Mouse (Mus musculus) 416B (cell line): ENCODE measurements around the gene Hmbs.
"Not testable (repeated sequence)": the region's sequence is repeated elsewhere in the genome, so short reads cannot be mapped to it uniquely, and the experiment has no call there.

ENCODE experiments used
- DNase-seq: peaks from one replicate; pipeline ENCODE4 v3.0.0; 2011; ENCODE audit warnings: low read depth

Gene Hmbs

DNA sequence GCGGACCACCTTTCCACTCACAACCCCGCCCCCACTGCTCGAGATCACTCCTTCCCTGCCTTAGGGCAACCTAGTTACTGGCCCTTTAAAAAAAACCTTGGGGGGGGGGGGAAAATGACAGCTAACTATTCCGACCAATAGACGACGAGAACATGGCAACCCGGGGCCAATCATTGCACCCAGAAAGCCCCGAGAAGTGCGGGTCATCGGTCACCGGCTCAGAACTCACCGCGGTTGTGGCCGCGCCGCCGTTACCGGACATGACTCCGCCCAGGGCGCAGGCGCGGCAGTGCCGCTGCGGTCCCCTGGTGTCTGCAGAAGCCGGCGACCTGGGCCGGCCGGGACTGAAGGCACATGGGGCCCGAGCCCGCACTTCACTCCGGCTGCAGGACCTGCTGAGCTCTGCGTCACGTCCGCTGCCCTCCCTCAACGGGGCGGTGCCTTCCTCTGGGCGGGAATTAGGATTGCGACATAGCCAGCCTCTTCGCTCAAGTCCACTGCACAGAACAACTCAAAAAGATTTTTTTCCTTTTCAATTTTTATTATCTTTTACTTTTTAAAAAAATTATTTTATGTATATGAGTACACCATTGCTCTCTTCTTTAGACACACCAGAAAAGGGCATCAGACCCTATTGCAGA is at the start of gene Hmbs:
TSS of gene Hmbs (minus strand) at position 448 of the 641 bp plus-strand sequence.
- DNase-seq = peak; percentile 96

DNA sequence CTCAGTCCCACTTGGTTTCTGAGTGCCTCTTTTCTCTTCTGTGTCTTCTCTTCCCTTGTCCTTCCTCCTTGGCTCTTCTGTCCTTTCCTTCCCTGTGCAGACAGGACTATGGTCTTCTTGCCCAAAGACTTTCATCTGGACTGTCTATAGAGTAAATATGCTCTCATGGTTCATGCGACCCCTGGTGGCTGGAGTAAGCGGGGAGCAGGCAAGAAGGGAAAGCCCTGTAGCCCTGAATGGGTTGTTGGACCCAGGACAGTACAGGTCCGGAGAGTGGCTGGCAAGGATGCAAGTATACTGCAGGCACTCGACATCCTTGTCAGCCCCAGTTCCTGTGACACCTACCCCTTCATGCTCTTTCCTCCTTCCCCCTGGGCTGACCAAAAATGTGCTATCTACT is 47.4 kb upstream of the Hmbs start:
- peak; percentile 68 for DNase-seq

DNA sequence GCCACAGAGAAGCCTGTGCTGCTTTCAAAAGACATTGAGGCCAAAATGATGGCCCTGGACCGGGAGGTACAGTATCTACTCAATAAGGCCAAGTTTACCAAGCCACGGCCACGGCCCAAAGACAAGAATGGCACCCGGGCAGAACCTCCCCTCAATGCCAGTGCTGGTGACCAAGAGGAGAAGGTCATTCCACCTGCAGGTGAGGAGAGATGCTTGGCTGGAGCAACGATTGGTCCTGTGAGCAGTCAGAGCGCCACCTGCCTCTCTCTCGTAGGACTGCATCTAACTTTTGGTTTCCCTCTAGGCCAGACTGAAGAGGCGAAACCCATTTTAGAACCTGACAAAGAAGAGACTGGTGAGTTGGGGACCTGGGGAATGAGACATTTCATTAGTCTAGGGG is 45.2 kb upstream of the Hmbs start:
- peak; percentile 60 for DNase-seq

GRCm38 (mm10) chr9:44387221-44387620 is 43.2 kb upstream of the Hmbs start:
- DNase-seq = no peak

DNA sequence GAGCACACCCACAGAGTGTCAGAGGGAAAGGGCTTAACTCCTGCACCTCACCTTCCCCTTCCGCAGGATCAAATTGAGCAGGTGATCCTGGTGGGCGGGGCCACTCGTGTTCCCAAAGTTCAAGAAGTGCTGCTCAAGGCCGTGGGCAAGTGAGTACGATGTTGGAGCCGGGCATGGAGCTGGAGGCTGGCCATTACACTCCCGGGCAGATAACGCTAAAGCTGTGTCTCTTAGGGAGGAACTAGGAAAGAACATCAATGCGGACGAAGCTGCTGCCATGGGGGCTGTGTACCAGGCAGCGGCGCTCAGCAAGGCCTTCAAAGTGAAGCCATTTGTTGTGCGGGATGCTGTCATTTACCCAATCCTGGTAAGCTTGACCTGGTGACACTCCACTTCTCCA is 40.6 kb upstream of the Hmbs start:
- no peak for DNase-seq

- DNase-seq = no peak
Observed at GRCm38 (mm10) chr9:44379862-44380261, 35.8 kb upstream of the Hmbs start.

GRCm38 (mm10) chr9:44379054-44379834 is 35.2 kb upstream of the Hmbs start, which contains the start of gene Hyou1:
Hyou1 (plus strand) TSS chr9:44379490.
- DNase-seq = peak; percentile 98

DNA sequence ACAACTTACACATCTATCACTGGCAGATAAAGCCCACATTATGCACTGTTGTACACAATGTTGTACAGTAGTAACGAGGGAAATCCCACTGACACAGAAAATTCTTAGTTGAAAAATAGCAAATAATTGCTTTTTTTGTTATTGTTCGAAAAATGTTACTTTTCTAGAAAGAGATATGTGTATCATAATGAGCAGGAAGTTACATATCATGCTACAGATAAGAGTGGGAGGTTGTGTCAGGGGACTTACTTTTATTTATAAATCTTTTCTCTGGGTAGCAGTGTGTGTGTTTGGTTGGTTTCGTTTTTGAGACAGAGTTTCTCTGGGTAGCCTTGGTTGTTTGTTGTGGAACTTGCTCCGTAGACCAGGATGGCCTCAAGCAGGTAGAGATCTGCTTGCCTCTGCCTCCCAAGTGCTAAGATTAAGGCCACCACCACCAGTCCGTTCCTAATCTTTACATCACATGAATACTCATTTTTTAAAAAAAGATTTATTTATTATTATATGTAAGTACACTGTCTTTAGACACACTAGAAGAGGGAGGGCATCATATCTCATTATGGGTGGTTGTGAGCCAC is 34.2 kb upstream of the Hmbs start:
- DNase-seq = peak; percentile 40

- not testable (repeated sequence) for DNase-seq
Observed at GRCm38 (mm10) chr9:44377335-44377734, 33.3 kb upstream of the Hmbs start.

DNA sequence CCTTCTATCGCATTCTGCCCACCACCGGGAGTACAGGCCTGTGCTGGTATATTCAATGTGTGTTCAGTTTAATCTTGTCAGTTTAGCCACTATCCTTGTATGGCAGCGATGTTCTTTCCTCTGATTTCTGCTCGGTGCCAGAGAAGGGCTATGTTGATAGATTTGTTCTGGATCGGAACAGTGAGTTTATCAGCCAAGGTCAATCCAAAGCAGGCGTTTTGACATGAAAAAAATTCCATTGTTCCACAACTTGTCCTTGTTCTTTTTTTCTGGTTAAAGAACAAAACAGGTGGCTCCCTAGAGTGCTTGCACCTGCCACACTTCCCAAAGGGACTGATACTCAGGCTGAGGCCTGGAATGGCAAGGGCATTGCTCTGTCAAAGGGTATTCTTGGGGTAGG is 32.1 kb upstream of the Hmbs start:
- no peak for DNase-seq

- no peak for DNase-seq
Observed at GRCm38 (mm10) chr9:44373386-44373785, 29.4 kb upstream of the Hmbs start.

GRCm38 (mm10) chr9:44364480-44364879 is 20.5 kb upstream of the Hmbs start:
- DNase-seq = peak; percentile 58

GRCm38 (mm10) chr9:44361931-44362330 is 17.9 kb upstream of the Hmbs start:
- not testable (repeated sequence) for DNase-seq

DNA sequence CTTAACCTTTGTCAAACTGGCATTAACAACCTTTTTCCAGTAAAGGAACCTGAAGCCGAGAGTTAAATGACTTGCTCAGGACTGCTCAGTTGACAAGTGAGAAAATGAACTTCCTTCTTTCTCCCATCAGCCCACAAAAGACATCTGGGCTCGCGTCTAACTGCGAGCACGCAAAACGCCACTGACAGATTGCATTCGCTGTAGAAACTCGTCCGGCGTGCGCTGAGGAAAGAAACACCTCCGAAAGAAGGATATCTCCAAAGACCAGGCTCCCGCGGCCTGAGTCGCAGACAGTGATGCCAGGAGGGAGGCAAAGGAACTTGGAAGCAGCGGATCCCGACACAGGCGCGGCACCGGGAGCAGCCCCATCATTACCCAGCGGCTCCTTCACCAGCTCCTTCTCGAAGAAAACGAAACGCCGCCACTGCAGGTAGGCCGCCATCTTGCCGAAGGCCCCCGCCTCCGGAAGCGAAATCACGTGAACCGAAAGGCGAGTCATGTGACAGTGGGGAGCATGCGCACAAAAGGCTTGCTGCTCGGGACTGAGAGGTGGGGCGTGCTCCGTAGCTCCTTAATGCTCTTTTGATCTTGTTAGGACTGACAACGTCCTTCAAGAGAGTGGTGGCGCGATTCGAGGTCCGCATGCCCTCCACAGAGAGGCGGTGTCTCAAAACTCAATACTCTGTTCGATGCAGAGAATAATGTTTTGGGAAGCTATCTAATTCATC is 17.3 kb upstream of the Hmbs start, which contains the start of gene Vps11:
TSS of gene Vps11 (minus strand) at position 481 of the 728 bp plus-strand sequence.
- peak; percentile 98 for DNase-seq

DNA sequence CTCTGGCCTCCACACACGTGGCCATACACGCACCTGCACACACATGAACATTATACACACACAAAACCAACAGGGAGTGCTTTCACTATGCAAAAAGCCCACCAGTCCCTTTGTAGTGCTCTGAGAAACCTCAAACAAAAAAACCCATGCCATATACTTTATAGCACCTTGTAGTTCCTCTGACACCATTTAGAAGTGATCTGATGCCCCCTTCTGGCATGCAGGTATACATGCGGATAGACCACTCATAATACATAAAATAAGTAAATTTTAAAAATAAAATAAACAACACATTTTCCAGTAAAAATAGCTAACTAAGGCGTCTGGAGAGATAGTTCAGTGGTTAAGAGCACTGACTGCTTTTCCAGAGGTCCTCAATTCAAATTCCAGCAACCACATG is 13.2 kb upstream of the Hmbs start:
- peak; percentile 80 for DNase-seq

GRCm38 (mm10) chr9:44353142-44353541 is 9.1 kb upstream of the Hmbs start:
- no peak for DNase-seq

GRCm38 (mm10) chr9:44352337-44352736 is 8.3 kb upstream of the Hmbs start:
- DNase-seq = no peak

DNA sequence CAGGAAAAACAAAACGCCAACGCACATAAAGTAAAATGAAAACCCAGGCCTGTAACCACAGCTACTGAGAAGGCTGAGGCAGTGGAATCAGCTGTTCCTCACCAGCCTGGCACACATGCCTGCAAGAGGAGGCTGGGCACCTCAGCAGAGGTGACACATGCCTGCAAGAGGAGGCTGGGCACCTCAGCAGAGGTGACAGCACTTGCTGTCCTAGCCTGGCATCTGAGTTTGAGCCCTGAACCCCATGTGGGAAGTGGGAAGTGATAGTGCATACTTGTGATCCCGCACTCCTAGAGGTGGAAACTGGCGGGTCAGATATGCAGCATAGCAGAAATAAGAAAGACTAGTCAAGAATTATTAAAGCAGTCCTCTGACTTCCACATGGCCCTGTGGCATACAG is 7.4 kb upstream of the Hmbs start:
- no peak for DNase-seq

GRCm38 (mm10) chr9:44348546-44348945 is 4.5 kb upstream of the Hmbs start:
- no peak for DNase-seq

- no peak for DNase-seq
Observed at GRCm38 (mm10) chr9:44347621-44348020, 3.6 kb upstream of the Hmbs start.

- DNase-seq = no peak
Observed at GRCm38 (mm10) chr9:44347166-44347565, 3.1 kb upstream of the Hmbs start.
